Mouse (Mus musculus): ENCODE measurements at regions not wholly inside any gene's neighbourhood (a gene's known extent, or its start where the extent isn't known, plus 50 kb on each side); places are given as distances from the start of the nearest gene placed in this dataset.

DNA sequence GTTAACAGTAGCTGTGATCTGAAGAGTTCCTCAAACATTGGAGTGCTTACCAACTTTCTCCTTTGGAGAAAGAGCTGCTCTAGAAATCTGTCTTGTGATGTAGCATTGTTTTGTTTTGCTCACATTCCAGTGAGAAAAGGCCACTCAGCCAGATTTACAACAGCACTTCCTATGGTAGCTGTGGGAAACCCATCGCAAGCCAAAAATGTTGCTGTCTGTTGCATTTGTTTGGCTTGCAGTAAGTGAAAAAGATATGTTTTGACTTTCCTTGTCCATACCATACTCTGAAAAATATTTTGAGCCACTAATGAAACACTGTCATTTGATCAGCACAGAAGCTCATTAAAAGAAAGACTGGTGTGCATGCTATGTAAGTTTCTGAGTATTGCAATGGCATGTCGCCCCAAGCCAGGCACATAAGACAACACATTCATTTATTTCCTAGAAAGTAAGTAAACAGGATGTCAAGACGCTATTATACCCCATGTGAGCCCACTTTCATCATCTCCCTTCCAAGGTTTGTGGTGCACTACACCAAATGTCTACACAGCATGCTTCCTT lies 66.2 kb downstream of the Car2 start:
- H3K27me3 ChIP-seq (ENCODE audit: low read depth, poor library complexity, severe bottlenecking): no peaks in the 10 kb centered on the region
- H3K9me3 ChIP-seq (replicated peaks): no peaks in the 10 kb centered on the region
- H3K4me3 ChIP-seq: no peak overlapping the region
- no peaks in the 10 kb centered on the region for H3K4me1 ChIP-seq
- no peaks in the 10 kb centered on the region for H3K36me3 ChIP-seq
- no peak overlapping the region for H3K27ac ChIP-seq
- WGBS: 86% methylated on average over 3 of the region's 3 CpGs
- no peak for DNase-seq (ENCODE audit: low spot score)

DNA sequence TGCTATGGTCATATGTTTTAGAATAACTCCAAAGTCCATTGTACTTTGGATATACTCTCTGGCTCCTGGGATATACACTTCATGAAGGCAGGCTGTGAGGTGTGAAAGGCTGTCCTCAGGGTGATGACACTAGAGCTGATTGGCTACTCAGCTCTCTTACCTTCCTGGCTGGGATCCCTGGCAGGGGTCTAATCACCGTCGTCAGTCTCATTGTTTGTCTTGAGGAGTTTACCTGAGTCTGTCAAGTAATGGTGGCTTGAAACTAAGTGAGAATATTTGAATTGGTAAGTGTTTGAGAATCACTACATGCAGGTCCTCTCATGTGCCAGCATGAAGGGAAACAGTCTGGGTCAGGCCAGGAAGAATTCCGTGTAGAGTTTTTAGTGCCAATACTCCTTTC lies 66.9 kb downstream of the Car2 start:
- WGBS: 44% methylated on average over 3 of the region's 3 CpGs
- Histone ChIP-seq H3K4me1 (no peaks in the 10 kb centered on the region), H3K27ac (no peak overlapping the region), H3K27me3 (ENCODE audit: low read depth, poor library complexity, severe bottlenecking) (no peaks in the 10 kb centered on the region), H3K9me3 (replicated peaks) (no peaks in the 10 kb centered on the region), H3K4me3 (no peak overlapping the region), H3K36me3 (no peaks in the 10 kb centered on the region)
- no peak for DNase-seq (ENCODE audit: low spot score)

DNA sequence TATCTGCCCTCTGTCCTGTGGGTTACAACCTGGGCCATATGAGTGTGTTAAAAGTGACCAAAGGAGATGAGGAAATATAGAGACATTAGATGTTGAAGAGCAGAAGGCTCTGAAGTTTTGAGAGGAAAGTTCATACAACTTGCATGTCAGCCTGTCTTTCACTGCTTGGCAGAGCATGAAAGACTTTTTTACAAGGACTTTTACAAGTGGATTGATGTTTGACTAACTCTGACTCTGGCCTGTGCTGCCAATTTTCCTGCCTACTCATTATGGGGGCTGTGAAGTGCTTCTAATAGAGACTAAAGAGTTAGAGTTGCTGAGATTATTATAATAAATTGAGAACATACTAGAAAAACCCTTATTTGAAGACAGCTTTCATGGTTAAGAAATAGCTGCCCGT lies 71.4 kb downstream of the Car2 start:
- no peaks in the 10 kb centered on the region for H3K9me3 ChIP-seq (replicated peaks)
- no peaks in the 10 kb centered on the region for H3K36me3 ChIP-seq
- no peak for DNase-seq (ENCODE audit: low spot score)
- H3K27ac ChIP-seq: no peak overlapping the region
- peaks cover 4% of the 10 kb centered on the region; the same call in 1 of the 2 replicates for H3K4me1 ChIP-seq
- 82% methylated on average over 1 of the region's 1 CpGs for WGBS
- no peak overlapping the region for H3K4me3 ChIP-seq
- no peaks in the 10 kb centered on the region for H3K27me3 ChIP-seq (ENCODE audit: low read depth, poor library complexity, severe bottlenecking)

DNA sequence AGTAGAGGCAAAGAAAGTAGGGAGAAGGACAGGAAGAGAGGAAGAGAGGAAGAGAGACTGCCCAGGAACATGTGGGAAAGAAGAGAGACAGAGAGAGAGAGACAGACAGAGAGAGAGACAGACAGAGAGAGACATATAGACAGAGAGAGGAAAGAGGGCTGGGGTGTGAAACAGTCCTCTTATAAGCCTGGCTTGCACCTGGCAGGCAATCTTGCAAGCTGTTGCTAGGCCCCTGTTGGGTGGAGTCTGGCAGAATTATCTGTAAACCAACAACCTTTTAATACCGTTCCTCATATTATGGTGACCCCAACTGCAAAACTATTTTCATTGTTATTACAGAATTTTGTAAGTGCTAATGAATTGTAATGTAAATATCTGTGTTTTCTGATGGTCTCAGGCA lies 72.2 kb downstream of the Car2 start:
- H3K36me3 ChIP-seq: no peaks in the 10 kb centered on the region
- H3K27ac ChIP-seq: no peak overlapping the region
- peaks cover 4% of the 10 kb centered on the region; the same call in 1 of the 2 replicates for H3K4me1 ChIP-seq
- no peaks in the 10 kb centered on the region for H3K27me3 ChIP-seq (ENCODE audit: low read depth, poor library complexity, severe bottlenecking)
- 65% methylated on average over 1 of the region's 1 CpGs for WGBS
- no peak for DNase-seq (ENCODE audit: low spot score)
- H3K9me3 ChIP-seq (replicated peaks): no peaks in the 10 kb centered on the region
- no peak overlapping the region for H3K4me3 ChIP-seq

DNA sequence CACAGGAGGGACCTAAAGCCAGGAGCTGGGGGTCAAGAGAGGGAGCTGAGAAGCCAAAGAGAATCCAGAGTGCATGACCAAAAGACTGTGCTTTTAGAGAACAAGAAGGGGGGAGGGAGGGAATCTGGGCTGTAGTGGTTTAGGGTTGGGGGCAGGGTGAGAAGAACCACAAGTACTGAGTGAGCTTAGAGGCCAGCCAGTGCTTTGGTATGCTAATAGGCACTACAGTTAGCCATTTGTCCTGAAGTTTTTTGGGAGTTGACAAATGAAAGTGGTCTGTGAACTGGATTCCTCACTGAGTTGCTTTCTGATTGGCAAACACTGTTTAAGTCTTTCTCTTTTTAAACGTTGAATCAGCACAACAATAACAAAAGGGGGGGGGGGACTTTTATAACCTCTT lies 73.5 kb downstream of the Car2 start:
- Histone ChIP-seq H3K4me1 (peaks cover 4% of the 10 kb centered on the region; the same call in 1 of the 2 replicates), H3K27me3 (ENCODE audit: low read depth, poor library complexity, severe bottlenecking) (no peaks in the 10 kb centered on the region), H3K36me3 (no peaks in the 10 kb centered on the region), H3K9me3 (replicated peaks) (no peaks in the 10 kb centered on the region), H3K4me3 (no peak overlapping the region), H3K27ac (no peak overlapping the region)
- no peak for DNase-seq (ENCODE audit: low spot score)
- 0% methylated on average over 1 of the region's 1 CpGs for WGBS

DNA sequence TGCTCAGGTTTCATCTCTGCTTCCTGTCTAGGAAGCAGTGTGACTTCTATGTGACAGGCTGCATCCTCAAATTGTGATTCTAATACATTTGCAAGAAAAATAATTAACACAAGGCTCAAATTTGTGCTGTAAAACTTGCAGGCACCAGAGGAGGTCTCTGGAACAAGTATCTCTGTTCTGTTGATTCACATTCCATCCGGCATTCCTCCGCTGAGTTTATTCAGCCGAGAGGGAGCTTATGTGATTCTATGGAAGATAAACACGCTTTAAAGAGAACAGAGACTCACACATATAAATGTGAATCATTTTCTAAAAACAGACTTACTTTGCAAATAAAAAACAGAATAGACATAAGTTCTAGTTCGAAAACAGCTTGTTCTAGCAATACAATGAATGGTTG lies 78.7 kb downstream of the Car2 start:
- WGBS: 88% methylated on average over 5 of the region's 5 CpGs
- Histone ChIP-seq H3K27ac (no peak overlapping the region), H3K4me3 (no peak overlapping the region), H3K9me3 (replicated peaks) (no peaks in the 10 kb centered on the region), H3K36me3 (no peaks in the 10 kb centered on the region), H3K4me1 (no peaks in the 10 kb centered on the region), H3K27me3 (ENCODE audit: low read depth, poor library complexity, severe bottlenecking) (no peaks in the 10 kb centered on the region)
- no peak for DNase-seq (ENCODE audit: low spot score)

DNA sequence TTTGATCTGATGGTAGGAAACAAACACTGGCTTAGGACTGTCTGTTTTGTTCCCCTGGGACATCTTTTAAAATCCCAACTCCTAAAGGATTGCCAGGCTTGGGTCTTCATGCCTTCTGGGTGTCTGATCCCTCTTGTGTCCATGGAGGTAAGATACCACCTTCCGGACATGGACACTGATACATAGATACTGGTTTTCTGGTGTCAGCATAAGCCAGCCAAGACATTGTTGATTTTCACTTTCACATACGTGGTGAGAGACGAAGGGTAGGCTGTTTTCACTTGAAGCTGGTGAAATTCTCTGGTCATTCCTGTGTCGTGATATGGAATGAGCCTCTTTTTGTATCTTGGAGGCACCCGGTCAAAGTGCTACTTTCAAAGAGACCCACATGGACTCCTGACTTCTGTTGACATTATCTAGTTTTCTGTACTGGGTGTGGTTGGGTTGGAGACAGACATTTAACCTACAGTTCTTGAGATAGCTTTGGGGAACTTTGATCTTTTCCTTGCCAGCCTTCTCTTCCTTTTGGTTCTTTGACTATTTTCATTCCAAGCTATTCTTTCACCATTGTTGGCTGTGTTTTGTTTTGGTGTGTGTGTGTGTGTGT lies 79.5 kb downstream of the Car2 start:
- Histone ChIP-seq H3K36me3 (no peaks in the 10 kb centered on the region), H3K27ac (no peak overlapping the region), H3K9me3 (replicated peaks) (no peaks in the 10 kb centered on the region), H3K4me3 (no peak overlapping the region), H3K4me1 (no peaks in the 10 kb centered on the region), H3K27me3 (ENCODE audit: low read depth, poor library complexity, severe bottlenecking) (no peaks in the 10 kb centered on the region)
- no peak for DNase-seq (ENCODE audit: low spot score)
- 92% methylated on average over 5 of the region's 5 CpGs for WGBS

DNA sequence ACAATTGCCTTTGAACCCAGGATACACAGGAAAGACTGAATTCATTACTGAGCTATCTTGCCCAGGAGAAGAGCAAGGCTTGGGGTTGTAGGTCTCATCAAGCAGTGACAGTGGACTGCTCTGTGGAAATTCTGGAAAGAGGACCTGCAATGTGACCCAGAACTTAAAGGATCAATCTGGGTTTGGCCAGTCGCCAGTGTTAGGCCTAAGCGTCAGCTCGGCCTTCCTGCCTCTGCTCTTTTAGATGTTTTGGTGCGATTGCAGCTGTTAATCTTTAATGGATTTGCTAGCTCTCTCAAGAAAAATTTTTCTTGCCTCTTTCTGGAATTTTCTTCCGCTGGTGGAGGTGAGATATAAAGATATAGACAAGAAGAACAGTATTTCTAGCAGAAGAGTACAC lies 81.2 kb downstream of the Car2 start:
- DNase-seq (ENCODE audit: low spot score): no peak
- WGBS: 95% methylated on average over 5 of the region's 5 CpGs
- Histone ChIP-seq H3K9me3 (replicated peaks) (no peaks in the 10 kb centered on the region), H3K36me3 (no peaks in the 10 kb centered on the region), H3K27me3 (ENCODE audit: low read depth, poor library complexity, severe bottlenecking) (no peaks in the 10 kb centered on the region), H3K4me3 (no peak overlapping the region), H3K4me1 (no peaks in the 10 kb centered on the region), H3K27ac (no peak overlapping the region)

DNA sequence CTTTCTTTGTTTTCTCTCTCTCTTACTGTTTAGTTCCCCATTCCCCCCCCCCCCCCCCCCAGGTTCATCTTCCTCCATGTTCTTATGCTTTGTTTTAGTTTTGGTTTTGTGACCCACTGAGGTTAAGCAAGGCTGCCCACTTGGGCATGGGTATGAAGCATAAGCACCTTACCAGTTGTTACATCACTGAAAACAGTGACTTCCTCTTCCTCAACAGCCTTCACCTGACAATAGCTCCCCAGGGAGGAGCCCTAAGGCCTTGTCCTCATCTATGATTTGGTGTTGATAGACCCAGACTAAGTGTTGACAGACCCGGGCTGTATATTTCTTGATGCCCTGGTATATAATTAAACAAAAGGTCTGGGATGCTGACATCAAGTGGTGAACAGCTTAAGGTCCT lies 82.3 kb downstream of the Car2 start:
- H3K36me3 ChIP-seq: no peaks in the 10 kb centered on the region
- H3K9me3 ChIP-seq (replicated peaks): no peaks in the 10 kb centered on the region
- H3K4me3 ChIP-seq: no peak overlapping the region
- no peaks in the 10 kb centered on the region for H3K27me3 ChIP-seq (ENCODE audit: low read depth, poor library complexity, severe bottlenecking)
- WGBS: 85% methylated on average over 1 of the region's 1 CpGs
- no peaks in the 10 kb centered on the region for H3K4me1 ChIP-seq
- no peak overlapping the region for H3K27ac ChIP-seq
- no peak for DNase-seq (ENCODE audit: low spot score)

DNA sequence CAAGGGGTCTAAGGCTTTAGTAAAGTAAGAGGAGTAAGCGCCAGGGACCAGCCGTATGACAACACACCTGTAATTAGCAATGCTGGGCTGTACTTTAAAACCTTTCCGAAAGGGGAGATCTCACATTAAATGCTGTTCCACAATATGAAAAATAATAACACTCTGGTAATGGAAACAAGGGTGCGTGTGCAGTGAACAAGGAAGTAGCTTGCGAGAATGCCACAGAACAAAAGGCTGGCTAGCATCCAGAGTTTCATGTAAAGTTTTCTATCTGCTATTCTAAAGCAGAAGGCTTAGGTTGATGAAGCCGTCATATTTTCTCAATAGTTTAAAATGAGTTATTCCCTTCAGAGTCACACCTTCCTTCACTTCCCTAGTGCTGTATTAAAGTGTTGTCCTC lies 83.6 kb downstream of the Car2 start:
- Histone ChIP-seq H3K36me3 (no peaks in the 10 kb centered on the region), H3K27ac (no peak overlapping the region), H3K4me3 (no peak overlapping the region), H3K4me1 (no peaks in the 10 kb centered on the region), H3K27me3 (ENCODE audit: low read depth, poor library complexity, severe bottlenecking) (no peaks in the 10 kb centered on the region), H3K9me3 (replicated peaks) (no peaks in the 10 kb centered on the region)
- no peak for DNase-seq (ENCODE audit: low spot score)
- 85% methylated on average over 6 of the region's 6 CpGs for WGBS

DNA sequence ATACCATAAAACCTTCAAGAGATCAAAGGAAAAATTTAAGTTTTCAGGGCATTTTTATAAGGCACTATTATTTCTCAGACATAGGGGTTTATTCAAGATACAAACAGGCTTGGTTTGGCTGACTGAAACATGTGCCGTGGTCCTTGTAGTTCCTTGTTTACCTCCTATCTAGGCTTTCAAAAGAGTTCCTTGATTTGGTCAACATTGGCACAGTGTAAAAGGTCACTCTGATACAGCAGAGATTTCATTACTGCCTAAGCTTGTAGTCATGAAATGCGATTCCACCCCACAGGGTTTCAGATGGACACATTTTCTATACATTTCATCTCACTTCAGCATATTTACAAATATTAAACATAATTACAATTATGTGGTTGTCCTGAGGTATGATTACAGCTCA lies 85.6 kb downstream of the Car2 start:
- no peaks in the 10 kb centered on the region for H3K4me1 ChIP-seq
- H3K9me3 ChIP-seq (replicated peaks): no peaks in the 10 kb centered on the region
- DNase-seq (ENCODE audit: low spot score): no peak
- H3K27ac ChIP-seq: no peak overlapping the region
- 94% methylated on average over 2 of the region's 2 CpGs for WGBS
- no peaks in the 10 kb centered on the region for H3K36me3 ChIP-seq
- no peak overlapping the region for H3K4me3 ChIP-seq
- H3K27me3 ChIP-seq (ENCODE audit: low read depth, poor library complexity, severe bottlenecking): no peaks in the 10 kb centered on the region

DNA sequence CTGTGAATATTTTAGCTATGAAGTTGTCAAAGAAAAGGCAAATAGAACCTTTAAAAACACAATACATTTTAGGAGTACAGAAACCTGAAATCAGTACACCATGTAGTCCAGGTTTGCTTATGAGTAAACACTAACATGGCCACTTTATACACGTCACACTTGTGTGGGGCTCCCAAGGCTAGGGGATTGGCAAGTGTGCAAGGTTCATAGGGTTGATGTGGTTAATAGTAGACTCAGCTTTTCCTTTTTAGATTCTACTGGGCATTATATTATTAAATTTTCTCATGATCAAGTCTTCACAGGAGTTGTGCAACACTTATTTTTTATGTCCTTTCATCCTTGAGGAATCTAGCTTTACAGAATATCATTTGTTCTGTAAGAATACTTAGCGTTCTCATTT lies 88.7 kb downstream of the Car2 start:
- Histone ChIP-seq H3K27ac (no peak overlapping the region), H3K4me3 (no peak overlapping the region), H3K9me3 (replicated peaks) (no peaks in the 10 kb centered on the region), H3K27me3 (ENCODE audit: low read depth, poor library complexity, severe bottlenecking) (no peaks in the 10 kb centered on the region), H3K4me1 (no peaks in the 10 kb centered on the region), H3K36me3 (no peaks in the 10 kb centered on the region)
- 98% methylated on average over 2 of the region's 2 CpGs for WGBS
- no peak for DNase-seq (ENCODE audit: low spot score)

DNA sequence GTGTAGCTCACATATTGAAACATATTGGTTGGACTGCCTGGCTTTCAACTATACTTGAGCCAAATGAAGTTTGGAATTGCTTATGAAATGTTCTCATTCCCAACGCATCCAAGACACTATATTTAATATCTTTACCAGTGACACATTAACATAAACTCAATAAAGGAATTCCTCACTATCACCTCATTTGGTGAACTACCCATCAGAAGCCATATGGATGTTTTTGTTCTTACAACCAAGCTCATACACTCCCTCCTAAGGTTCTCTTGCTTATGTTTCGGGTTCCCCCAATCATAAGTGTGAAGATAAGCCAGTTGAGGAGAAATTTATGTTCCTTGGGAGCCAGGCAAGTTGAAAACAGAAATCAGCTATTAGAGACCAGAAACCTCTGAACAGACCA lies 89.1 kb downstream of the Car2 start:
- WGBS: 92% methylated on average over 2 of the region's 2 CpGs
- Histone ChIP-seq H3K9me3 (replicated peaks) (no peaks in the 10 kb centered on the region), H3K27ac (no peak overlapping the region), H3K27me3 (ENCODE audit: low read depth, poor library complexity, severe bottlenecking) (no peaks in the 10 kb centered on the region), H3K36me3 (no peaks in the 10 kb centered on the region), H3K4me1 (no peaks in the 10 kb centered on the region), H3K4me3 (no peak overlapping the region)
- DNase-seq (ENCODE audit: low spot score): no peak

DNA sequence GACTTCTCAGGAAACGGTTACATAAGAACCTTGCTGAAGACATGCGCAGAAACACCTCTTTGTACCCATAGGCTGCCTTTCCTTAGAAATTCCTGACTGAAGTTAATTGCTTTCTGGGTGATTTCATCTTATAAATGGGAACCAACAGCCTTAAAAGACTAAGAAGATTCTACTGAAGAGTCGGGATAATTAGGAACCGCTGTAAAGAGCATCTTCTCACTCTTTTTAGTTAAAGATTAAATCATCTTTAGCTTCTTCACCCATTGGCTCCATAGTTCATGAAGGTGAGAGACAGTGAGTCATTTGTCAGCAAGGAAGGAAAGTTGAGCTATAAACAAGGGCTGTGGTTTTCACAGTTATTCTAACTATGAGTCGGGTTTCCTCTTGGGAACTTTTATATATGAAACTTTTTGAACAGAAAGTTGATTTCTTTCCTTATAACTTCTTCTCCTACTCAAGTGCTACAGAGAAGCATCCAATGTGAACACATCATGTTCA lies 93.1 kb downstream of the Car2 start:
- H3K4me3 ChIP-seq: no peak overlapping the region
- no peak for DNase-seq (ENCODE audit: low spot score)
- no peaks in the 10 kb centered on the region for H3K9me3 ChIP-seq (replicated peaks)
- 90% methylated on average over 5 of the region's 5 CpGs for WGBS
- H3K4me1 ChIP-seq: no peaks in the 10 kb centered on the region
- no peak overlapping the region for H3K27ac ChIP-seq
- no peaks in the 10 kb centered on the region for H3K27me3 ChIP-seq (ENCODE audit: low read depth, poor library complexity, severe bottlenecking)
- no peaks in the 10 kb centered on the region for H3K36me3 ChIP-seq

Measured in limb, embryonic 10.5 days (tissue).